Mouse (Mus musculus): Measurements from ENCODE around the gene Casq2. TPM values are rescaled to one million over a fixed set of nuclear protein-coding genes. Genes with fewer than 3 reads are reported as not detected.

Gene Casq2
- total RNA-seq, 1 experiment: 0.54 TPM

DNA sequence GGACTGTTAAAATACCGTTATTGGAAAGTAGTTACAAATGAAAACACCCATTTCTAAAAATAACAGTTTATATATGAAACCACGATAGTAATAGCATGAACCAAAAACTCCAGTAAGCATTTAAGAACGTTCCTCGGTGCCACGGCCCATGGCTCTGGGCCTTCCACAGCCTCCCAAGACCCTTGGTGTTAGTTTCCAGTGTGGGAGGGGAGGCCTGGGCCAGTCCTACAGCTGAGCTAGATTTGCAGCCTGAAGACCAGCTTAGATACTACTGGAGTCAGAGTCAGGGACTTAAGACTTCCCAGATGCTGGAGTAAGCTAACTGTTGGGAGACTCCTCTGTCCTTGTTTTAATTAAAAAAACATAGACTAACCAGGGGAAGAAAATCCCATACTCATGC, 89.9 kb downstream of the Casq2 start:
- H3K4me1 ChIP-seq (ENCODE audit: control insufficient read depth in 2 of 2, insufficient read depth in 2 of 2, low read length in 2 of 2, poor library complexity in 1 of 2): peaks cover 2 to 4% of the 10 kb centered on the region in 2 experiments; a peak in 1 of 4 replicates
- no peak for DNase-seq (ENCODE audit: low read depth, low spot score)
- no peak overlapping the region for H3K4me3 ChIP-seq (ENCODE audit: insufficient read depth in 1 of 2, low read depth in 1 of 2, low read length in 2 of 2, poor library complexity in 1 of 2, severe bottlenecking in 1 of 2)
- no peak overlapping the region for H3K27ac ChIP-seq (ENCODE audit: insufficient read depth, low read depth, low read length, poor library complexity, severe bottlenecking)
- no peaks in the 10 kb centered on the region for H3K9me3 ChIP-seq (ENCODE audit: control insufficient read depth, insufficient read depth, low read depth, low read length)
- no peak for TF ChIP-seq CHD2 (IDR thresholded peaks at IDR 0.05; ENCODE audit: low read depth, low read length)
- H3K36me3 ChIP-seq (ENCODE audit: control insufficient read depth, insufficient read depth, low read length, poor library complexity, severe bottlenecking): peaks cover under 1% of the 10 kb centered on the region; the same call in 1 of the 2 replicates
- H3K9ac ChIP-seq (ENCODE audit: insufficient read depth, low read depth, low read length, poor library complexity, severe bottlenecking): no peak overlapping the region
- in situ Hi-C loops (cut with MboI; ENCODE audit: low sequenced_read_pairs in 2 of 2, unreplicated experiment in 2 of 2): no loop called here

GRCm38 (mm10) chr3:102177837-102178615, 91.8 kb downstream of the Casq2 start:
- no peak for TF ChIP-seq CHD2 (IDR thresholded peaks at IDR 0.05; ENCODE audit: low read depth, low read length)
- no peak for TF ChIP-seq ZNF384 (IDR thresholded peaks at IDR 0.05; ENCODE audit: low read depth, low read length)
- no peak for TF ChIP-seq MAFK (IDR thresholded peaks at IDR 0.05; ENCODE audit: insufficient read depth, low read depth, low read length)
- no peak for TF ChIP-seq HCFC1 (IDR thresholded peaks at IDR 0.05; ENCODE audit: borderline replicate concordance, insufficient read depth, low read length)
- TF ChIP-seq ZC3H11A (IDR thresholded peaks at IDR 0.05; ENCODE audit: borderline replicate concordance, low read depth, low read length): no peak
- no peaks in the 10 kb centered on the region for H3K9me3 ChIP-seq (ENCODE audit: control insufficient read depth, insufficient read depth, low read depth, low read length)
- H3K36me3 ChIP-seq (ENCODE audit: control insufficient read depth, insufficient read depth, low read length, poor library complexity, severe bottlenecking): peaks cover 6% of the 10 kb centered on the region; the same call in 1 of the 2 replicates
- no peak overlapping the region for H3K27ac ChIP-seq (ENCODE audit: insufficient read depth, low read depth, low read length, poor library complexity, severe bottlenecking)
- H3K4me1 ChIP-seq (ENCODE audit: control insufficient read depth in 2 of 2, insufficient read depth in 2 of 2, low read length in 2 of 2, poor library complexity in 1 of 2): peaks cover 2 to 4% of the 10 kb centered on the region in 2 experiments; a peak in 2 of 4 replicates
- no peak for DNase-seq (ENCODE audit: low read depth, low spot score)
- in situ Hi-C loops (cut with MboI; ENCODE audit: low sequenced_read_pairs in 2 of 2, unreplicated experiment in 2 of 2): no loop called here
- H3K9ac ChIP-seq (ENCODE audit: insufficient read depth, low read depth, low read length, poor library complexity, severe bottlenecking): no peak overlapping the region
- no peak overlapping the region for H3K4me3 ChIP-seq (ENCODE audit: insufficient read depth in 1 of 2, low read depth in 1 of 2, low read length in 2 of 2, poor library complexity in 1 of 2, severe bottlenecking in 1 of 2)

DNA sequence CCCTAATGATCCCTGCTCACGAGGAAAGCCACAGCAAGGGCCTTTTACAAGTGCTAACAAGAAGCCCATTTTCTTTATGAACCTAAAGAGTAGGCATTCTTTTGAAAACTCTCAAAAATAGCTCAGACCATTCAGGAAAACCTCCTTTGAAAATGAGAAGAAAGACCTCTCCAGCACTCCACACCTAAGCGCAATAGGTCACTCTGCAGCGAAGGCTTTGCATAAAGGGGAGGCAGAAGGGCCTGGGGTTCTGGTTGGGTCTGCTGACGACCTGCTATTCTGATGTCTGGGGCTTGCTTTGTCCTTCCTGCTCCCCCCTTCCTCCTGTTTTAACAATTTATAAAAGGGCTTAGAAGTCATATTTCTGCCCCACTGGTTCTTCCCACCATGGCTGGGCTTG, 93.7 kb downstream of the Casq2 start:
- no peak for TF ChIP-seq CHD2 (IDR thresholded peaks at IDR 0.05; ENCODE audit: low read depth, low read length)
- no peak for TF ChIP-seq MAFK (IDR thresholded peaks at IDR 0.05; ENCODE audit: insufficient read depth, low read depth, low read length)
- no peak for TF ChIP-seq ZNF384 (IDR thresholded peaks at IDR 0.05; ENCODE audit: low read depth, low read length)
- no peak for TF ChIP-seq HCFC1 (IDR thresholded peaks at IDR 0.05; ENCODE audit: borderline replicate concordance, insufficient read depth, low read length)
- TF ChIP-seq ZC3H11A (IDR thresholded peaks at IDR 0.05; ENCODE audit: borderline replicate concordance, low read depth, low read length): no peak
- H3K4me3 ChIP-seq (ENCODE audit: insufficient read depth in 1 of 2, low read depth in 1 of 2, low read length in 2 of 2, poor library complexity in 1 of 2, severe bottlenecking in 1 of 2): no peak overlapping the region
- H3K36me3 ChIP-seq (ENCODE audit: control insufficient read depth, insufficient read depth, low read length, poor library complexity, severe bottlenecking): peaks cover 13% of the 10 kb centered on the region; the same call in 1 of the 2 replicates
- H3K9ac ChIP-seq (ENCODE audit: insufficient read depth, low read depth, low read length, poor library complexity, severe bottlenecking): no peak overlapping the region
- in situ Hi-C loops (cut with MboI; ENCODE audit: low sequenced_read_pairs in 2 of 2, unreplicated experiment in 2 of 2): no loop called here
- no peak for DNase-seq (ENCODE audit: low read depth, low spot score)
- no peaks in the 10 kb centered on the region for H3K9me3 ChIP-seq (ENCODE audit: control insufficient read depth, insufficient read depth, low read depth, low read length)
- H3K4me1 ChIP-seq (ENCODE audit: control insufficient read depth in 2 of 2, insufficient read depth in 2 of 2, low read length in 2 of 2, poor library complexity in 1 of 2): peaks cover 4 to 10% of the 10 kb centered on the region in 2 experiments; a peak in 3 of 4 replicates
- H3K27ac ChIP-seq (ENCODE audit: insufficient read depth, low read depth, low read length, poor library complexity, severe bottlenecking): no peak overlapping the region

DNA sequence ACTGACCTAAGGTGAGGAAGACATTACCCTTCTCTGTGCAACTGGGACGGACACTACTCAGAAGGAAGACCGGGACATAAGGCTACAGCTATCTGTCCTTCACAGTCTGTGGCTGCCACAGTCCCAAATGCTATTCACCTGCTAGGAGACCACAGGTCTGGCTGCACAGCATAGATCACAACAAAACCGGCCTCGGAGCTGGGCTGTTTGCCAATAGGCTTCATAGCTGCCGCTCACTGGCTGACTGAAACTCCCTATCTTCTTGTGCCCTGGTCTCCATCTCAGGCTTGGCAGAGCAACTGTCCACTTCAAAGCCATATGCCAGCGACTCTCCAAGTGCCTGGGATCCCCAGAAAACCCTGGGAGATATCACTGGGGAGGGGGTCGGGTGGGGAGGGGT, 94.5 kb downstream of the Casq2 start:
- H3K9ac ChIP-seq (ENCODE audit: insufficient read depth, low read depth, low read length, poor library complexity, severe bottlenecking): no peak overlapping the region
- peaks cover 14% of the 10 kb centered on the region; the same call in 1 of the 2 replicates for H3K36me3 ChIP-seq (ENCODE audit: control insufficient read depth, insufficient read depth, low read length, poor library complexity, severe bottlenecking)
- H3K27ac ChIP-seq (ENCODE audit: insufficient read depth, low read depth, low read length, poor library complexity, severe bottlenecking): no peak overlapping the region
- H3K4me1 ChIP-seq (ENCODE audit: control insufficient read depth in 2 of 2, insufficient read depth in 2 of 2, low read length in 2 of 2, poor library complexity in 1 of 2): peaks cover 4 to 10% of the 10 kb centered on the region in 2 experiments; a peak in 3 of 4 replicates
- H3K4me3 ChIP-seq (ENCODE audit: insufficient read depth in 1 of 2, low read depth in 1 of 2, low read length in 2 of 2, poor library complexity in 1 of 2, severe bottlenecking in 1 of 2): no peak overlapping the region
- no peak for DNase-seq (ENCODE audit: low read depth, low spot score)
- no peaks in the 10 kb centered on the region for H3K9me3 ChIP-seq (ENCODE audit: control insufficient read depth, insufficient read depth, low read depth, low read length)
- no peak for TF ChIP-seq HCFC1 (IDR thresholded peaks at IDR 0.05; ENCODE audit: borderline replicate concordance, insufficient read depth, low read length)
- no peak for TF ChIP-seq MAFK (IDR thresholded peaks at IDR 0.05; ENCODE audit: insufficient read depth, low read depth, low read length)
- no peak for TF ChIP-seq ZC3H11A (IDR thresholded peaks at IDR 0.05; ENCODE audit: borderline replicate concordance, low read depth, low read length)
- no peak for TF ChIP-seq CHD2 (IDR thresholded peaks at IDR 0.05; ENCODE audit: low read depth, low read length)
- no peak for TF ChIP-seq ZNF384 (IDR thresholded peaks at IDR 0.05; ENCODE audit: low read depth, low read length)
- in situ Hi-C loops (cut with MboI; ENCODE audit: low sequenced_read_pairs in 2 of 2, unreplicated experiment in 2 of 2): no loop called here
